9 mouse cellular contexts compared by ENCODE assay signal in genomic region chr2:25333569-25333968, GRCm38 (mm10). TPM values are rescaled to one million over a fixed set of nuclear protein-coding genes. Genes with fewer than 3 reads are reported as not detected.
DNase-seq lines count a peak whose midpoint lies in the region; ATAC-seq and TF ChIP-seq lines count a peak whose summit lies in the region.
"Had no signal": no experiment of that assay in that cellular context is flagged by ENCODE, and none has a peak within 500 bp of the region (broad histone marks: within the 10 kb centered on the region; RNA-seq: fewer than 3 reads in every experiment).

No protein-coding gene starts in this region.

- WGBS in heart, adult 2 months, result 78% methylated on average over 2 of the region's 2 CpGs
- 69% methylated on average over 2 of the region's 2 CpGs for WGBS in heart, postnatal 0 days
- WGBS in liver, postnatal 0 days (ENCODE audit: insufficient replicate concordance), result 73% methylated on average over 2 of the region's 2 CpGs

- peak overlapping the region; percentile 80 for H3K4me2 ChIP-seq in heart, postnatal 0 days (ENCODE audit: low read depth, low read length)
- H3K4me2 ChIP-seq in liver, postnatal 0 days (ENCODE audit: low read depth, low read length), result peak overlapping the region; percentile 96

- H3K36me3 ChIP-seq in heart, adult 2 months (ENCODE audit: control insufficient read depth, insufficient read depth, low read length), result no peaks in the 10 kb centered on the region; the same call in 1 of the 2 replicates
- peaks cover 8% of the 10 kb centered on the region for H3K36me3 ChIP-seq in ES-Bruce4 (ENCODE audit: control insufficient read depth, insufficient read depth, low read length, poor library complexity, severe bottlenecking)
- peaks cover 48% of the 10 kb centered on the region for H3K36me3 ChIP-seq in heart, postnatal 0 days (replicated peaks; ENCODE audit: control insufficient read depth, insufficient read depth, low read length)
- H3K36me3 ChIP-seq in liver, postnatal 0 days (replicated peaks; ENCODE audit: insufficient read depth, low read length), result peaks cover 29% of the 10 kb centered on the region

- ATAC-seq in heart, postnatal 0 days (ENCODE audit: insufficient read depth, low read depth), result no peak
- no peak for ATAC-seq in liver, postnatal 0 days

- no peaks in the 10 kb centered on the region for H3K9me3 ChIP-seq in ES-Bruce4 (replicated peaks; ENCODE audit: control insufficient read depth, insufficient read depth, low read length, poor library complexity, severe bottlenecking)
- no peaks in the 10 kb centered on the region for H3K9me3 ChIP-seq in heart, postnatal 0 days (replicated peaks; ENCODE audit: control insufficient read depth, low read length)
- H3K9me3 ChIP-seq in liver, postnatal 0 days (ENCODE audit: low read length), result no peaks in the 10 kb centered on the region

- peaks cover 5% of the 10 kb centered on the region for H3K4me1 ChIP-seq in heart, adult 2 months (ENCODE audit: control insufficient read depth, insufficient read depth, low read length)
- no peaks in the 10 kb centered on the region for H3K4me1 ChIP-seq in ES-Bruce4 (ENCODE audit: control insufficient read depth, insufficient read depth, low read length)
- H3K4me1 ChIP-seq in heart, postnatal 0 days (ENCODE audit: control insufficient read depth, insufficient read depth), result peaks cover 17% of the 10 kb centered on the region
- peaks cover 18% of the 10 kb centered on the region for H3K4me1 ChIP-seq in liver, postnatal 0 days (ENCODE audit: insufficient read depth)

- no peak overlapping the region for H3K9ac ChIP-seq in heart, adult 2 months (ENCODE audit: low read depth, low read length)
- 0 out of 2 replicates have a peak overlapping the region, but pooled peaks have one; percentile 57 for H3K9ac ChIP-seq in ES-Bruce4 (ENCODE audit: low read depth, poor library complexity, severe bottlenecking)
- peak overlapping the region; percentile 91 for H3K9ac ChIP-seq in heart, postnatal 0 days (replicated peaks; ENCODE audit: low read depth, low read length)
- peak overlapping the region; percentile 86 for H3K9ac ChIP-seq in liver, postnatal 0 days (replicated peaks)

- no peak for DNase-seq in heart, adult 2 months
- DNase-seq in heart, postnatal 4 days, result no peak
- no peak for DNase-seq in heart, postnatal 0 days (ENCODE audit: low spot score)
- DNase-seq in liver, postnatal 0 days, result no peak
- no peak for DNase-seq in layer of hippocampus, adult 8-10 months (ENCODE audit: low spot score in 2 of 2)
- DNase-seq in lung, postnatal 10 days, result no peak
- DNase-seq in thymus, postnatal 14 days, result no peak

- TF ChIP-seq CTCF in heart, adult 2 months (IDR thresholded peaks at IDR 0.05), result no peak
- TF ChIP-seq CTCF in ES-Bruce4 (IDR thresholded peaks at IDR 0.05; ENCODE audit: low read depth, low read length), result no peak
- TF ChIP-seq CTCF in heart, postnatal 0 days (IDR thresholded peaks at IDR 0.05; ENCODE audit: low read depth), result no peak
- no peak for TF ChIP-seq CTCF in liver, postnatal 0 days (IDR thresholded peaks at IDR 0.05; ENCODE audit: low read depth)

- no peaks in the 10 kb centered on the region for H3K79me2 ChIP-seq in heart, adult 2 months (replicated peaks; ENCODE audit: control insufficient read depth, insufficient read depth, low read length)

- no peak for TF ChIP-seq EP300 in heart, adult 2 months (IDR thresholded peaks at IDR 0.05; ENCODE audit: insufficient read depth, low read depth, low read length)
- TF ChIP-seq EP300 in ES-Bruce4 (IDR thresholded peaks at IDR 0.05; ENCODE audit: insufficient read depth, low read depth, low read length), result no peak
- TF ChIP-seq EP300 in heart, postnatal 0 days (IDR thresholded peaks at IDR 0.05; ENCODE audit: low read depth), result no peak
- TF ChIP-seq EP300 in liver, postnatal 0 days (IDR thresholded peaks at IDR 0.05; ENCODE audit: low read depth), result no peak

- no peaks in the 10 kb centered on the region for H3K27me3 ChIP-seq in heart, adult 2 months (ENCODE audit: control insufficient read depth, insufficient read depth, low read length)
- H3K27me3 ChIP-seq in ES-Bruce4 (ENCODE audit: control insufficient read depth, insufficient read depth, low read length, poor library complexity, severe bottlenecking), result no peaks in the 10 kb centered on the region
- H3K27me3 ChIP-seq in heart, postnatal 0 days (ENCODE audit: control insufficient read depth, insufficient read depth, low read length), result no peaks in the 10 kb centered on the region
- H3K27me3 ChIP-seq in liver, postnatal 0 days (ENCODE audit: insufficient read depth, low read length), result no peaks in the 10 kb centered on the region

- no peak overlapping the region for H3K27ac ChIP-seq in heart, adult 2 months
- H3K27ac ChIP-seq in ES-Bruce4 (ENCODE audit: insufficient read depth, low read length), result no peak overlapping the region
- H3K27ac ChIP-seq in heart, postnatal 0 days (ENCODE audit: low read depth), result no peak overlapping the region
- H3K27ac ChIP-seq in liver, postnatal 0 days (ENCODE audit: low read depth), result peak overlapping the region; percentile 69; the same call in 1 of the 2 replicates

- H3K4me3 ChIP-seq in heart, adult 2 months, result peak overlapping the region; percentile 67
- H3K4me3 ChIP-seq in ES-Bruce4 (ENCODE audit: low read depth, low read length), result peak overlapping the region; percentile 90; the same call in 1 of the 2 replicates
- H3K4me3 ChIP-seq in heart, postnatal 0 days (ENCODE audit: low read depth, low read length), result peak overlapping the region; percentile 68
- peak overlapping the region; percentile 80 for H3K4me3 ChIP-seq in liver, postnatal 0 days (ENCODE audit: low read depth, low read length)

- no peak for TF ChIP-seq POLR2A in heart, adult 2 months (IDR thresholded peaks at IDR 0.05; ENCODE audit: insufficient read depth, low read depth, low read length)
- no peak for TF ChIP-seq POLR2A in ES-Bruce4 (IDR thresholded peaks at IDR 0.05; ENCODE audit: insufficient read depth, low read length)

- intact Hi-C loops in heart, adult 2 months (cut with DNase I), result loop anchor here (5.0 kb wide), 1 partner anchor 61 kb away; the partner anchor contains the start of genes Anapc2 and Ssna1

RNA-seq across cellular contexts. Expression of gene Man1b1, which starts 1.4 kb away (rescaled TPM):
- total RNA-seq in heart, adult 2 months (2021), result 10 to 100 TPM; 21.6 to 22.5 TPM
- polyA plus RNA-seq in heart, adult 2 months (2012; rRNA removed), result 8.2 and 9.9 TPM in 2 replicates
- total RNA-seq in heart, postnatal 4 days (2021), result 10 to 100 TPM; 27.2 to 28.6 TPM
- 45.6 and 57.3 TPM in 2 replicates for polyA plus RNA-seq in ES-Bruce4 (2011; ENCODE audit: insufficient read depth, insufficient read length, low read depth, missing spikeins)
- 20.1 and 41.2 TPM in 2 replicates for total RNA-seq in heart, postnatal 0 days (2014; rRNA removed; ENCODE audit: low replicate concordance)
- 18.8 and 19.5 TPM in 2 replicates for polyA plus RNA-seq in heart, postnatal 0 days (2015; fragmentation: Nextera tagmentation; extraction: Ambion mirVana)
- 15.7 and 16.5 TPM in 2 replicates for polyA plus RNA-seq in liver, postnatal 0 days (2015; fragmentation: Nextera tagmentation; extraction: Ambion mirVana)
- total RNA-seq in layer of hippocampus, adult 8-10 months (2022), result 10 to 100 TPM; 53.7 to 68.2 (median 59.6) TPM

RNA-seq across cellular contexts. Expression of gene Grin1, which starts 14.6 kb away (rescaled TPM):
- total RNA-seq in heart, adult 2 months (2021), result not detected
- 0.18 and 0.41 TPM in 2 replicates for polyA plus RNA-seq in heart, adult 2 months (2012; rRNA removed)
- not detected for total RNA-seq in heart, postnatal 4 days (2021)
- polyA plus RNA-seq in ES-Bruce4 (2011; ENCODE audit: insufficient read depth, insufficient read length, low read depth, missing spikeins), result 2.7 and 4.2 TPM in 2 replicates
- 0.46 TPM in 1 of 2 replicates, not detected in the other for total RNA-seq in heart, postnatal 0 days (2014; rRNA removed; ENCODE audit: low replicate concordance)
- polyA plus RNA-seq in heart, postnatal 0 days (2015; fragmentation: Nextera tagmentation; extraction: Ambion mirVana), result not detected in 2 replicates
- polyA plus RNA-seq in liver, postnatal 0 days (2015; fragmentation: Nextera tagmentation; extraction: Ambion mirVana), result not detected in 2 replicates
- 100 to 1,000 TPM; 366 to 436 (median 415) TPM for total RNA-seq in layer of hippocampus, adult 8-10 months (2022)
- total RNA-seq: neutrophil, adult 5-6 weeks had no signal

RNA-seq across cellular contexts. Expression of gene Dpp7, which starts 22.6 kb away (rescaled TPM):
- total RNA-seq in heart, adult 2 months (2021), result 1 to 10 TPM; 4.8 to 5.4 TPM
- 11.4 and 11.8 TPM in 2 replicates for polyA plus RNA-seq in heart, adult 2 months (2012; rRNA removed)
- 1 to 10 TPM; 4.7 to 5.2 TPM for total RNA-seq in heart, postnatal 4 days (2021)
- 27.8 and 29.4 TPM in 2 replicates for polyA plus RNA-seq in ES-Bruce4 (2011; ENCODE audit: insufficient read depth, insufficient read length, low read depth, missing spikeins)
- 9.0 and 13.2 TPM in 2 replicates for total RNA-seq in heart, postnatal 0 days (2014; rRNA removed; ENCODE audit: low replicate concordance)
- 4.3 and 4.6 TPM in 2 replicates for polyA plus RNA-seq in heart, postnatal 0 days (2015; fragmentation: Nextera tagmentation; extraction: Ambion mirVana)
- 12.8 and 15.4 TPM in 2 replicates for polyA plus RNA-seq in liver, postnatal 0 days (2015; fragmentation: Nextera tagmentation; extraction: Ambion mirVana)
- 10 to 100 TPM; 38.9 to 52.9 (median 45.4) TPM for total RNA-seq in layer of hippocampus, adult 8-10 months (2022)

RNA-seq across cellular contexts. Expression of gene Uap1l1, which starts 31.9 kb away (rescaled TPM):
- 1 to 10 TPM; 7.2 to 7.9 TPM for total RNA-seq in heart, adult 2 months (2021)
- 7.6 and 8.3 TPM in 2 replicates for polyA plus RNA-seq in heart, adult 2 months (2012; rRNA removed)
- total RNA-seq in heart, postnatal 4 days (2021), result 1 to 10 TPM; 7.3 to 9.5 TPM
- 49.8 and 51.1 TPM in 2 replicates for polyA plus RNA-seq in ES-Bruce4 (2011; ENCODE audit: insufficient read depth, insufficient read length, low read depth, missing spikeins)
- 1.3 and 10.9 TPM in 2 replicates for total RNA-seq in heart, postnatal 0 days (2014; rRNA removed; ENCODE audit: low replicate concordance)
- 13.0 and 14.3 TPM in 2 replicates for polyA plus RNA-seq in heart, postnatal 0 days (2015; fragmentation: Nextera tagmentation; extraction: Ambion mirVana)
- 18.7 and 19.4 TPM in 2 replicates for polyA plus RNA-seq in liver, postnatal 0 days (2015; fragmentation: Nextera tagmentation; extraction: Ambion mirVana)
- total RNA-seq in layer of hippocampus, adult 8-10 months (2022), result 10 to 100 TPM; 12.0 to 28.7 (median 20.3) TPM

RNA-seq across cellular contexts. Expression of gene Sapcd2, which starts 38.6 kb away (rescaled TPM):
- total RNA-seq in heart, adult 2 months (2021), result not detected
- 0.20 and 0.26 TPM in 2 replicates for polyA plus RNA-seq in heart, adult 2 months (2012; rRNA removed)
- 10 to 100 TPM in 1 of 2 experiments, 1 to 10 TPM in 1; 8.7 to 10.8 TPM for total RNA-seq in heart, postnatal 4 days (2021)
- polyA plus RNA-seq in ES-Bruce4 (2011; ENCODE audit: insufficient read depth, insufficient read length, low read depth, missing spikeins), result 19.2 and 22.4 TPM in 2 replicates
- total RNA-seq in heart, postnatal 0 days (2014; rRNA removed; ENCODE audit: low replicate concordance), result 14.0 and 26.1 TPM in 2 replicates
- polyA plus RNA-seq in heart, postnatal 0 days (2015; fragmentation: Nextera tagmentation; extraction: Ambion mirVana), result 5.6 and 6.4 TPM in 2 replicates
- 5.5 and 7.4 TPM in 2 replicates for polyA plus RNA-seq in liver, postnatal 0 days (2015; fragmentation: Nextera tagmentation; extraction: Ambion mirVana)
- 1 to 10 TPM; 2.4 to 4.6 (median 4.2) TPM for total RNA-seq in layer of hippocampus, adult 8-10 months (2022)
- total RNA-seq: neutrophil, adult 5-6 weeks had no signal

Comparison
In these comparisons a context has a peak if more than half of its experiments do, and no peak if none do; other contexts are left out.
1. RNA of gene Grin1, which starts 14.6 kb away (total RNA-seq): 366 to 436 TPM in layer of hippocampus, adult 8-10 months; 0.46 TPM in heart, postnatal 0 days, not detected in heart, postnatal 4 days and not detected in heart, adult 2 months; every median in the first group is over 100 times any median in the second.
2. Peak in every context shown above with its lines, with median percentiles within 50 percentile points of each other: H3K4me3 ChIP-seq.